Mouse (Mus musculus) olfactory bulb, adult 2 months (tissue): Measurements from ENCODE around the gene Il2rb. TPM values are rescaled to one million over a fixed set of nuclear protein-coding genes. Genes with fewer than 3 reads are reported as not detected.

Experiments used
- H3K27ac ChIP-seq: fragments of 200-500 bp; 2 replicates; pipeline ENCODE4 v1.5.1; 2012; ENCODE audit warnings: low read depth, low read length; ENCODE audit not compliant: insufficient read depth
- H3K4me1 ChIP-seq: fragments of 200-500 bp; 2 replicates; pipeline ENCODE4 v1.6.1; 2012; ENCODE audit warnings: low read length; ENCODE audit not compliant: control insufficient read depth, insufficient read depth
- H3K4me3 ChIP-seq: fragments of 200-500 bp; 2 replicates; pipeline ENCODE4 v1.5.1; 2012; ENCODE audit warnings: mild to moderate bottlenecking, low read depth, low read length, moderate library complexity; ENCODE audit not compliant: insufficient read depth
- CTCF ChIP-seq: fragments of 200-500 bp; IDR thresholded peaks from 2 replicates; pipeline ENCODE4 v1.5.1; 2012; ENCODE audit warnings: low read depth, mild to moderate bottlenecking, low read length, moderate library complexity; ENCODE audit not compliant: insufficient read depth
- POLR2A ChIP-seq: fragments of 200-500 bp; IDR thresholded peaks from 2 replicates; pipeline ENCODE4 v1.6.1; 2012; ENCODE audit warnings: mild to moderate bottlenecking, low read depth, low read length, moderate library complexity; ENCODE audit not compliant: insufficient read depth
- WGBS: fragments of 180-500 bp; shearing (Covaris S2); methylation state at CpG from one replicate; pipeline ENCODE4 v1.1.7; 2018; 5-methylcytosine and 5-hydroxymethylcytosine counted together
- polyA plus RNA-seq: library from polyadenylated mRNA; stranded (reverse); fragments of >200 nt; gene quantifications from 2 replicates; pipeline ENCODE4 v1.2.4, GENCODE M21; 2012; ENCODE audit warnings: low replicate concordance; ENCODE audit not compliant: missing spikeins, insufficient read depth, insufficient read length

The Il2rb gene
- polyA plus RNA-seq, 1 experiment, result not detected

GRCm38 (mm10) chr15:78436380-78437192 is 58.5 kb downstream of the Il2rb start:
- peak overlapping the region; percentile 93 for H3K27ac ChIP-seq
- H3K4me1 ChIP-seq, result peaks cover 70% of the 10 kb centered on the region
- TF ChIP-seq POLR2A (0 out of 2 replicates have a peak, but pooled peaks have one; percentile 17), CTCF (no peak)
- peak overlapping the region; percentile 23 for H3K4me3 ChIP-seq
- 9% methylated on average over 31 of the region's 32 CpGs for WGBS

GRCm38 (mm10) chr15:78435681-78436080 is 59.4 kb downstream of the Il2rb start:
- no peak overlapping the region for H3K4me3 ChIP-seq
- H3K27ac ChIP-seq, result peak overlapping the region; percentile 7; the same call in 1 of the 2 replicates
- 86% methylated on average over 11 of the region's 11 CpGs for WGBS
- peaks cover 66% of the 10 kb centered on the region for H3K4me1 ChIP-seq
- no peak for TF ChIP-seq CTCF
- TF ChIP-seq POLR2A, result no peak

GRCm38 (mm10) chr15:78434896-78435520 is 60.1 kb downstream of the Il2rb start:
- no peak for TF ChIP-seq POLR2A
- no peak for TF ChIP-seq CTCF
- no peak overlapping the region for H3K4me3 ChIP-seq
- H3K27ac ChIP-seq, result no peak overlapping the region
- peaks cover 67% of the 10 kb centered on the region for H3K4me1 ChIP-seq
- 32% methylated on average over 6 of the region's 6 CpGs for WGBS

GRCm38 (mm10) chr15:78431541-78432121 is 63.4 kb downstream of the Il2rb start:
- no peak for TF ChIP-seq CTCF
- TF ChIP-seq POLR2A, result no peak
- Histone ChIP-seq H3K27ac (no peak overlapping the region), H3K4me1 (peaks cover 44% of the 10 kb centered on the region), H3K4me3 (no peak overlapping the region)
- WGBS, result 85% methylated on average over 7 of the region's 7 CpGs

GRCm38 (mm10) chr15:78430874-78431273 is 64.2 kb downstream of the Il2rb start:
- Histone ChIP-seq H3K27ac (no peak overlapping the region), H3K4me1 (peaks cover 37% of the 10 kb centered on the region), H3K4me3 (no peak overlapping the region)
- WGBS, result 84% methylated on average over 10 of the region's 10 CpGs
- no peak for TF ChIP-seq CTCF
- TF ChIP-seq POLR2A, result no peak

- H3K27ac ChIP-seq, result no peak overlapping the region
- peak overlapping the region; percentile 88 for H3K4me3 ChIP-seq
- no peak for TF ChIP-seq CTCF
- TF ChIP-seq POLR2A, result no peak
- peaks cover 28% of the 10 kb centered on the region for H3K4me1 ChIP-seq
- 80% methylated on average over 13 of the region's 13 CpGs for WGBS
These were observed 65.0 kb downstream of the Il2rb start for GRCm38 (mm10) chr15:78429871-78430622.

Other genes starting within 250 kb of the Il2rb start
- not detected in 2 replicates for gene Csf2rb2, start 189.6 kb downstream of the Il2rb start, polyA plus RNA-seq
- not detected in 2 replicates for gene Csf2rb, start 169.5 kb downstream of the Il2rb start, polyA plus RNA-seq
- gene Tex33, start 99.4 kb downstream of the Il2rb start, polyA plus RNA-seq, result not detected in 2 replicates
- gene Tst, start 89.4 kb downstream of the Il2rb start, polyA plus RNA-seq, result not detected in 2 replicates
- not detected in 2 replicates for gene Mpst, start 88.9 kb downstream of the Il2rb start, polyA plus RNA-seq
- not detected in 2 replicates for gene Kctd17, start 66.7 kb downstream of the Il2rb start, polyA plus RNA-seq
- gene Tmprss6, start 26.6 kb downstream of the Il2rb start, polyA plus RNA-seq, result not detected in 2 replicates
- gene C1qtnf6, start 36.1 kb upstream of the Il2rb start, polyA plus RNA-seq, result not detected in 2 replicates
- gene Sstr3, start 49.4 kb upstream of the Il2rb start, polyA plus RNA-seq, result not detected in 2 replicates
- 2,065 TPM in 1 of 2 replicates, not detected in the other for gene Rac2, start 77.5 kb upstream of the Il2rb start, polyA plus RNA-seq
- gene Cyth4, start 101.8 kb upstream of the Il2rb start, polyA plus RNA-seq, result not detected in 2 replicates
- not detected in 2 replicates for gene Elfn2, start 223.5 kb upstream of the Il2rb start, polyA plus RNA-seq